Mouse (Mus musculus) heart, postnatal 0 days (tissue): Measurements from ENCODE around the gene Unk. TPM values are rescaled to one million over a fixed set of nuclear protein-coding genes. Genes with fewer than 3 reads are reported as not detected.

Experiments used
- ATAC-seq: fragments of 200-750 bp; cut with Nextera tagmentation; 2 replicates; pipeline ENCODE4 v1.8.0; 2017; ENCODE audit warnings: low read depth, moderate number of reproducible peaks, moderate library complexity; ENCODE audit not compliant: insufficient read depth
- DNase-seq: peaks from one replicate; pipeline ENCODE4 v3.0.0-alpha.2; 2016; ENCODE audit warnings: low spot score
- H3K27ac ChIP-seq: fragments of 300-500 bp; sonication (generic); 2 replicates; pipeline ENCODE4 v1.5.1; 2014; ENCODE audit warnings: low read depth, mild to moderate bottlenecking
- H3K27me3 ChIP-seq: fragments of 300-500 bp; sonication (generic); 2 replicates; pipeline ENCODE4 v1.6.1; 2014; ENCODE audit warnings: low read length, mixed read lengths; ENCODE audit not compliant: control insufficient read depth, insufficient read depth
- H3K36me3 ChIP-seq: fragments of 300-500 bp; sonication (generic); replicated peaks from 2 replicates; pipeline ENCODE4 v1.6.1; 2014; ENCODE audit warnings: low read length, mixed read lengths; ENCODE audit not compliant: control insufficient read depth, insufficient read depth
- H3K4me1 ChIP-seq: fragments of 300-500 bp; sonication (generic); 2 replicates; pipeline ENCODE4 v1.6.1; 2014; ENCODE audit warnings: antibody characterized with exemption; ENCODE audit not compliant: control insufficient read depth, insufficient read depth
- H3K4me2 ChIP-seq: fragments of 300-500 bp; sonication (generic); 2 replicates; pipeline ENCODE4 v1.6.1; 2014; ENCODE audit warnings: low read depth, mild to moderate bottlenecking, low read length, moderate library complexity
- H3K4me3 ChIP-seq: fragments of 300-500 bp; sonication (generic); 2 replicates; pipeline ENCODE4 v1.5.1; 2014; ENCODE audit warnings: low read depth, low read length
- H3K9ac ChIP-seq: fragments of 300-500 bp; sonication (generic); replicated peaks from 2 replicates; pipeline ENCODE4 v1.6.1; 2014; ENCODE audit warnings: low read depth, low read length, mixed read lengths
- H3K9me3 ChIP-seq: fragments of 300-500 bp; sonication (generic); replicated peaks from 2 replicates; pipeline ENCODE4 v1.6.1; 2016; ENCODE audit warnings: low read length; ENCODE audit not compliant: control insufficient read depth
- CTCF ChIP-seq: IDR thresholded peaks from 2 replicates; pipeline ENCODE4 v1.5.1; 2016; ENCODE audit warnings: antibody characterized with exemption, control low read depth, low read depth
- EP300 ChIP-seq: IDR thresholded peaks from 2 replicates; pipeline ENCODE4 v1.6.1; 2016; ENCODE audit warnings: antibody characterized with exemption, low read depth
- WGBS: fragments of 180-500 bp; shearing (Covaris S2); extraction: QIAGEN DNeasy Blood & Tissue Kit; methylation state at CpG from one replicate; pipeline ENCODE4 v1.1.7; 2014; 5-methylcytosine and 5-hydroxymethylcytosine counted together
- polyA plus RNA-seq: library from polyadenylated mRNA; unstranded; fragments of >200 nt; fragmentation: Nextera tagmentation; extraction: Ambion mirVana; gene quantifications from 2 replicates; pipeline ENCODE4 v1.2.1, GENCODE M21; 2015
- total RNA-seq: library from RNA; depleted of rRNA; stranded (reverse); fragments of >200 nt; gene quantifications from 2 replicates; pipeline ENCODE4 v1.2.3, GENCODE M21; 2014; ENCODE audit warnings: low replicate concordance

The Unk gene
- total and polyA plus RNA-seq, 2 experiments from 2014 or later: 9.5 to 26.1 TPM

DNA sequence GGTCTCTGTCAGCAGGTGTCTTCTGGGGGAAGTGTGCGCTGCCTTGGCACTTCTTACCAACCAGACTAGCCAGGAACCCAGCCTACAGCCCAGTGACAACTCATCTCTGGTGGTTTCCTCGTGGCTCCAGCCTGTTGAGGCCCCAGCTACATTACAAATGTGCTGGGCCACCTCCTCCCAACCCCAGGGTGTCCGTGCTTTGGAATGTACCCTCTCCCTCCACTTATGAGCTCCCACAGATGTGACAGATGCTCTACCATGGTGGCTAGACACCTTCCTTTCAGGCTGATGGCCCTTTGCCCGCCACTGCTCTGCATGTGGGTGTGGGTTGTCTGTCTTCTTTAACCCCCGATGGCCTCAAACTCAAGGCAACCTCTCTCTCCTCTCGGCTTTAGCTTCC is 28.4 kb upstream of the Unk start:
- Histone ChIP-seq H3K4me2 (no peak overlapping the region), H3K4me1 (0 out of 2 replicates have a peak, but pooled peaks cover 11% of the 10 kb centered on the region), H3K27ac (no peak overlapping the region), H3K27me3 (peaks cover 8% of the 10 kb centered on the region; the same call in 1 of the 2 replicates), H3K36me3 (no peaks in the 10 kb centered on the region), H3K9ac (no peak overlapping the region), H3K9me3 (no peaks in the 10 kb centered on the region), H3K4me3 (no peak overlapping the region)
- ATAC-seq: no peak
- no peak for TF ChIP-seq EP300
- no peak for TF ChIP-seq CTCF
- DNase-seq: no peak
- 64% methylated on average over 6 of the region's 6 CpGs for WGBS

DNA sequence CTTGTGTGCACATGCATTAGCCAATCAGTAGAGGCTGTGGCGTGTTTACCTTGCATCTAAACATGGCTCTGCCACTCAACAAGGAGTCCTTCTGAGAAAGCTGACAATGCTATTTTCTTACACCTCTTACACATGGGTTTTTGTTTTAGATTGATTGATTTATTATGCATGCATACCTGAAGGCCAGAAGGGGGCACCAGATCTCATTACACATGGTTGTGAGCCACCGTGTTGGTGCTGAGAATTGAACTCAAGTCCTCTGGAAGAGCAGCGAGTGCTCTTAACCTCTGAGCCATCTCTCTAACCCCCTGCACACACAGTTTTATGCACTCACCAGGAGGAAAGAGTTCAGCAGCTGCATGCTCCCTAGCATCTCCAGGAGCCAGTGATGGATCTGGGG is 27.2 kb upstream of the Unk start:
- DNase-seq (no peak), ATAC-seq (no peak)
- peaks cover 8% of the 10 kb centered on the region; the same call in 1 of the 2 replicates for H3K27me3 ChIP-seq
- H3K4me1 ChIP-seq: 0 out of 2 replicates have a peak, but pooled peaks cover 11% of the 10 kb centered on the region
- WGBS: 80% methylated on average over 3 of the region's 3 CpGs
- H3K9ac ChIP-seq: no peak overlapping the region
- no peak for TF ChIP-seq CTCF
- TF ChIP-seq EP300: no peak
- H3K4me3 ChIP-seq: no peak overlapping the region
- H3K36me3 ChIP-seq: no peaks in the 10 kb centered on the region
- no peak overlapping the region for H3K27ac ChIP-seq
- H3K4me2 ChIP-seq: no peak overlapping the region
- H3K9me3 ChIP-seq: no peaks in the 10 kb centered on the region

DNA sequence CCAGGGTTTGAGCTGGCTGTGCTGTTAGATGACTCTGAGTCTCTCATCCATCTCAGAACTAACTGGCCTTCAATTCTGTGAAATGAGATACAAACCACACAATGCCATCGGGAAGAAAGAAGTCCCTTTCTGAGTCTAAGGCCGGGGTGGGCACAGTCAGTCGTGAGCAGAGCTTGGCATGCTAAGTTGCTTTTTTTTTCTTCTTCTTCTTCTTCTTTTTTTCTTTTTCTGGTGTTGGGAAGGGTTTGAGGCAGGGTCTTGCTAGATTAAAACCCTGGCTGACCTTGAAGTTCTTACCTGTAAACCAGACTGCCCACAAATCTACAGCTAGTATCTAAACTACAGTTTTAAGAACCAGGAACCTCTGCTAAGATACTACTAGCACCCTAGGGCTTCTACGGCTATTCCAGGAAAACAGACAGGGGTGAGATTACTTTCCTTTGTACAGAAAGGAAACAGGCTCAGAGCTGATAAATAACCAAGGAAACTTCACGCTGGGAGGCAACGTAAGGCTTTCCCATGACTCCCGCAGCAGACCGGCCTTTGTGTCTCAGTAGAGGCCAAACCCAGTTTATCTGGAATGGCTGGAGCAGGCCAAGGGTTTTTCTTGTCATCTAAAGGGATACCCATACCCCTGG is 25.8 kb upstream of the Unk start:
- Histone ChIP-seq H3K4me3 (peak overlapping the region; percentile 41), H3K4me1 (0 out of 2 replicates have a peak, but pooled peaks cover 11% of the 10 kb centered on the region), H3K27ac (peak overlapping the region; percentile 63), H3K9ac (peak overlapping the region; percentile 46; the same call in 1 of the 2 replicates), H3K9me3 (no peaks in the 10 kb centered on the region), H3K36me3 (peaks cover 11% of the 10 kb centered on the region), H3K4me2 (peak overlapping the region; percentile 73), H3K27me3 (peaks cover 8% of the 10 kb centered on the region; the same call in 1 of the 2 replicates)
- TF ChIP-seq EP300 (peak; percentile 58; the same call in 1 of the 2 replicates), CTCF (no peak)
- ATAC-seq: peak; percentile 6
- peak; percentile 32 for DNase-seq
- WGBS: 25% methylated on average over 8 of the region's 8 CpGs

DNA sequence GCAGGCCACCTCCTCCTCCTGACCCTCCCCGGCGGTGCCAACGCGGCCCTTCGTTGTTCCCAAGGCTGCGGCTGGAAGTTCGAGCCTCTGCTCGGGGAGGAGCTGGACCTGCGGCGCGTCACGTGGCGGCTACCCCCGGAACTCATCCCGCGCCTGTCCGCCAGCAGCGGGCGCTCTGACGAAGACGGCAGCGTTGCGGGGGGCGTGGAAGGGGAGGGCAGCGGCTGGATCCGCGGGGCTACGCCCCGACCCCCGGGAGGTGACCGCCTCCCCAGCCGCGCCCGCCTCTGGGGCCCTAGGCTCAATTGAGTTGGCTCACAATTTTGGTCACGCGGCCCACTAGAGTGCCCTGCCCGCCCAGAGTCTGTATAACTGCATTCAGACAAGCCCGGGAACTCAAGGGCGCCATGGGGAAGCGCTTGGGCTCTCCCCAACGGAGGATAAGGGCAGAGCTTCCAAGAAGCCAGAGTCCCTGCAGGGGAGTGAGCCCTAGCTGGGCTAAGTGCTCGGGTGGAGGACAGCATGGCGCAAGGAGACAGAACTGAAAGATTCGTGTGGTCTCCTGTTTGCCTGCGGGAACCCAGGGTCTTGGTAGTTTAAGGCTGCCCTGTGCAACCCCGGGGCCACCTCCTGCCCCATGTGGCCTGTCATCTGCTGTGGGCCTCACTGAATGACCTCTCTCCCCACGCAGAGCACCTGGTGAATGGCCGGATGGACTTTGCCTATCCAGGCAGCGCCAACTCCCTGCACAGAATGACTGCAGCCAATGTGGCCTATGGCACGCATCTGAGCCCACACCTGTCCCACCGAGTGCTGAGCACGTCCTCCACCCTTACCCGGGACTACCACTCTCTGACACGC is 25.1 kb upstream of the Unk start:
- DNase-seq (peak; percentile 81), ATAC-seq (peak; percentile 79)
- Histone ChIP-seq H3K27ac (peak overlapping the region; percentile 63), H3K27me3 (peaks cover 5% of the 10 kb centered on the region; the same call in 1 of the 2 replicates), H3K9me3 (no peaks in the 10 kb centered on the region), H3K36me3 (peaks cover 18% of the 10 kb centered on the region), H3K9ac (peak overlapping the region; percentile 46), H3K4me2 (peak overlapping the region; percentile 73), H3K4me1 (0 out of 2 replicates have a peak, but pooled peaks cover 11% of the 10 kb centered on the region), H3K4me3 (peak overlapping the region; percentile 41)
- 5% methylated on average over 51 of the region's 54 CpGs for WGBS
- TF ChIP-seq EP300: no peak
- TF ChIP-seq CTCF: peak; percentile 60

DNA sequence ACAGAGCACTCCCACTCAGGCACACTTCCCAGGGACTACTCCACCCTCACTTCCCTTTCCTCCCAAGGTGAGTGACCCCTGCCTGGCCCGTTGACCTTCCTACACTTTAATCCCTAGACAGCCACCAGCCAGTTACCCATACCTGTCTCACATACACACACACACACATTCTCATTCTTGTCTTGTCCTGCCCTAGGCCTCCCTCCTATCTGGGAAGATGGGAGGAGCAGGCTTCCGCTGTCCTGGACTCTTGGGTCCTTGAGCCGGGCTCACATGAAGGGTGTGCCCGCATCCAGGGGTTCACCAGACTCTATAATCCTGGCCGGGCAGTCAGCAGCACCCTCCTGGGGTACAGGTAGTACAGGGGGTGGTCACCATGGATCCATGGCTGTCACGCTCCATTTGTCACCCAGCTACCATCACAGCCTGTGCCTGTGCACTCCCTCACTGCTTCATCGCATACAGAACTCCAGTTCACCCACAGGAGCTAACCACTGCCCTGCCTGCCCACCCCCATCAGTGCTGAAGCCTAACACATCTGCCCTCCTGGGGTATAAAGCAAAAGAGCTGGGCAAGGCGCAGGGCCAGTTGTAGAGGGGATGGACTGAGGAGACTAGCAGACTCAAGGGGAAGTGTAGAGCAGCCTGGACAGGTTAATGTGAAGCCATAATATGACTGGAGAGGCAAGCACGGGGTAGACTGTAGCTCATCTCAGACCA is 24.3 kb upstream of the Unk start:
- 0 out of 2 replicates have a peak, but pooled peaks cover 11% of the 10 kb centered on the region for H3K4me1 ChIP-seq
- H3K9me3 ChIP-seq: no peaks in the 10 kb centered on the region
- no peak overlapping the region for H3K9ac ChIP-seq
- no peak for ATAC-seq
- peaks cover 22% of the 10 kb centered on the region for H3K36me3 ChIP-seq
- TF ChIP-seq CTCF (no peak), EP300 (no peak)
- no peak for DNase-seq
- H3K4me3 ChIP-seq: peak overlapping the region; percentile 41; the same call in 1 of the 2 replicates
- WGBS: 80% methylated on average over 9 of the region's 9 CpGs
- H3K4me2 ChIP-seq: peak overlapping the region; percentile 73
- H3K27me3 ChIP-seq: no peaks in the 10 kb centered on the region
- H3K27ac ChIP-seq: peak overlapping the region; percentile 63; the same call in 1 of the 2 replicates
